Mouse (Mus musculus) lung, postnatal 0 days (tissue): Measurements from ENCODE around the gene Cox7a1. TPM values are rescaled to one million over a fixed set of nuclear protein-coding genes. Genes with fewer than 3 reads are reported as not detected.
A peak's percentile ranks its signal among the peaks of the same experiment; 100 is the strongest.

Experiments
- ATAC-seq: fragments of 200-750 bp; cut with Nextera tagmentation; 2 replicates; pipeline ENCODE4 v1.8.0; 2017; ENCODE audit warnings: moderate library complexity
- DNase-seq: peaks from one replicate; pipeline ENCODE4 v3.0.0-alpha.2; 2016; ENCODE audit warnings: low spot score
- H3K27ac ChIP-seq: fragments of 300-500 bp; sonication (generic); 2 replicates; pipeline ENCODE4 v1.5.1; 2014; ENCODE audit warnings: antibody characterized with exemption, mild to moderate bottlenecking, low read length, mixed read lengths
- H3K27me3 ChIP-seq: fragments of 300-500 bp; sonication (generic); replicated peaks from 2 replicates; pipeline ENCODE4 v1.6.1; 2014; ENCODE audit warnings: low read length, mixed read lengths; ENCODE audit not compliant: insufficient read depth
- H3K36me3 ChIP-seq: fragments of 300-500 bp; sonication (generic); 2 replicates; pipeline ENCODE4 v1.6.1; 2014; ENCODE audit warnings: low read length, mixed read lengths; ENCODE audit not compliant: insufficient read depth
- H3K4me1 ChIP-seq: fragments of 300-500 bp; sonication (generic); 2 replicates; pipeline ENCODE4 v1.6.1; 2014; ENCODE audit warnings: antibody characterized with exemption, low read depth, low read length, mixed read lengths; ENCODE audit not compliant: insufficient read depth
- H3K4me2 ChIP-seq: fragments of 300-500 bp; sonication (generic); replicated peaks from 2 replicates; pipeline ENCODE4 v1.6.1; 2014; ENCODE audit warnings: low read depth, mild to moderate bottlenecking, low read length, moderate library complexity, mixed read lengths
- H3K4me3 ChIP-seq: fragments of 300-500 bp; sonication (generic); 2 replicates; pipeline ENCODE4 v1.5.1; 2014; ENCODE audit warnings: low read depth, low read length
- H3K9ac ChIP-seq: fragments of 300-500 bp; sonication (generic); replicated peaks from 2 replicates; pipeline ENCODE4 v1.6.1; 2014; ENCODE audit warnings: low read depth, mild to moderate bottlenecking
- H3K9me3 ChIP-seq: fragments of 300-500 bp; sonication (generic); 2 replicates; pipeline ENCODE4 v1.6.1; 2016; ENCODE audit warnings: low read length, mixed read lengths
- CTCF ChIP-seq: IDR thresholded peaks from 2 replicates; pipeline ENCODE4 v1.5.1; 2016; ENCODE audit warnings: antibody characterized with exemption, mild to moderate bottlenecking
- EP300 ChIP-seq: IDR thresholded peaks from 2 replicates; pipeline ENCODE4 v1.6.1; 2016; ENCODE audit warnings: antibody characterized with exemption, mild to moderate bottlenecking, control low read depth
- WGBS: fragments of 180-500 bp; shearing (Covaris S2); extraction: QIAGEN DNeasy Blood & Tissue Kit; methylation state at CpG from one replicate; pipeline ENCODE4 v1.1.7; 2014; 5-methylcytosine and 5-hydroxymethylcytosine counted together
- polyA plus RNA-seq: library from polyadenylated mRNA; unstranded; fragments of >200 nt; fragmentation: Nextera tagmentation; extraction: Ambion mirVana; gene quantifications from 2 replicates; pipeline ENCODE4 v1.2.1, GENCODE M21; 2015

Cox7a1 gene
- polyA plus RNA-seq, 1 experiment from 2014 or later, result 18.8 TPM

GRCm38 (mm10) chr7:30194884-30195283 lies 10.9 kb downstream of the Cox7a1 start:
- Histone ChIP-seq H3K9me3 (no peaks in the 10 kb centered on the region), H3K4me2 (peak overlapping the region; percentile 89), H3K36me3 (0 out of 2 replicates have a peak, but pooled peaks cover 12% of the 10 kb centered on the region), H3K4me3 (peak overlapping the region; percentile 73), H3K27me3 (no peaks in the 10 kb centered on the region), H3K9ac (peak overlapping the region; percentile 68), H3K4me1 (peaks cover 12% of the 10 kb centered on the region), H3K27ac (peak overlapping the region; percentile 91)
- DNase-seq, result peak; percentile 99
- no peak for TF ChIP-seq EP300
- TF ChIP-seq CTCF, result no peak
- WGBS, result 2% methylated on average over 28 of the region's 28 CpGs
- peak; percentile 96 for ATAC-seq

- DNase-seq, result no peak
- Histone ChIP-seq H3K36me3 (0 out of 2 replicates have a peak, but pooled peaks cover 10% of the 10 kb centered on the region), H3K9ac (no peak overlapping the region), H3K27ac (no peak overlapping the region), H3K4me1 (peaks cover 12% of the 10 kb centered on the region), H3K4me3 (no peak overlapping the region), H3K4me2 (no peak overlapping the region; the same call in 1 of the 2 replicates), H3K27me3 (no peaks in the 10 kb centered on the region), H3K9me3 (no peaks in the 10 kb centered on the region)
- TF ChIP-seq CTCF, result no peak
- no peak for TF ChIP-seq EP300
- no peak for ATAC-seq
- 62% methylated on average over 6 of the region's 6 CpGs for WGBS
These were observed 11.5 kb downstream of the Cox7a1 start for GRCm38 (mm10) chr7:30195461-30195860.

GRCm38 (mm10) chr7:30196171-30196570 lies 12.2 kb downstream of the Cox7a1 start:
- Histone ChIP-seq H3K9me3 (no peaks in the 10 kb centered on the region), H3K4me2 (no peak overlapping the region), H3K27me3 (no peaks in the 10 kb centered on the region), H3K9ac (no peak overlapping the region), H3K4me3 (no peak overlapping the region), H3K36me3 (0 out of 2 replicates have a peak, but pooled peaks cover 5% of the 10 kb centered on the region), H3K27ac (no peak overlapping the region), H3K4me1 (peaks cover 12% of the 10 kb centered on the region)
- 60% methylated on average over 6 of the region's 6 CpGs for WGBS
- ATAC-seq (no peak), DNase-seq (no peak)
- TF ChIP-seq EP300, result no peak
- no peak for TF ChIP-seq CTCF

GRCm38 (mm10) chr7:30197592-30198129 lies 13.7 kb downstream of the Cox7a1 start:
- no peaks in the 10 kb centered on the region for H3K27me3 ChIP-seq
- no peak overlapping the region for H3K4me2 ChIP-seq
- no peak for DNase-seq
- 51% methylated on average over 5 of the region's 5 CpGs for WGBS
- no peak overlapping the region for H3K9ac ChIP-seq
- ATAC-seq, result no peak
- no peak for TF ChIP-seq CTCF
- no peak for TF ChIP-seq EP300
- no peak overlapping the region for H3K27ac ChIP-seq
- H3K9me3 ChIP-seq, result no peaks in the 10 kb centered on the region
- H3K4me1 ChIP-seq, result peaks cover 12% of the 10 kb centered on the region
- H3K36me3 ChIP-seq, result no peaks in the 10 kb centered on the region
- H3K4me3 ChIP-seq, result no peak overlapping the region

- peaks cover 4% of the 10 kb centered on the region; the same call in 1 of the 2 replicates for H3K4me1 ChIP-seq
- no peak within 1 kb of the TSS; the same call in 1 of the 2 replicates for H3K4me2 ChIP-seq
- H3K9ac ChIP-seq, result no peak within 1 kb of the TSS
- WGBS, result 9% methylated on average over 8 of the region's 8 CpGs
- DNase-seq, result peak; percentile 89
- no peaks in the 10 kb centered on the region for H3K9me3 ChIP-seq
- ATAC-seq, result peak; percentile 34; the same call in 1 of the 2 replicates
- TF ChIP-seq EP300 (no peak), CTCF (peak; percentile 94)
- no peak within 1 kb of the TSS for H3K4me3 ChIP-seq
- no peak within 1 kb of the TSS for H3K27ac ChIP-seq
- H3K27me3 ChIP-seq, result no peaks in the 10 kb centered on the region
- H3K36me3 ChIP-seq, result no peaks in the 10 kb centered on the region
These were observed 14.6 kb downstream of the Cox7a1 start, which contains the start of gene Capns1 for GRCm38 (mm10) chr7:30198481-30198971. Capns1 (minus strand) TSS chr7:30198811.

GRCm38 (mm10) chr7:30199498-30200139 lies 15.7 kb downstream of the Cox7a1 start:
- H3K36me3 ChIP-seq, result no peaks in the 10 kb centered on the region
- no peaks in the 10 kb centered on the region for H3K9me3 ChIP-seq
- 72% methylated on average over 18 of the region's 18 CpGs for WGBS
- no peak overlapping the region for H3K4me2 ChIP-seq
- DNase-seq (no peak), ATAC-seq (no peak)
- H3K27ac ChIP-seq, result no peak overlapping the region
- no peaks in the 10 kb centered on the region for H3K27me3 ChIP-seq
- no peak overlapping the region for H3K4me3 ChIP-seq
- TF ChIP-seq EP300, result no peak
- TF ChIP-seq CTCF, result no peak
- H3K4me1 ChIP-seq, result 0 out of 2 replicates have a peak, but pooled peaks cover 3% of the 10 kb centered on the region
- H3K9ac ChIP-seq, result no peak overlapping the region
